Comparison of ENCODE assay signal across 14 mouse cellular contexts in genomic region chr11:69549060-69549656, GRCm38 (mm10). TPM values are rescaled to one million over a fixed set of nuclear protein-coding genes. Genes with fewer than 3 reads are reported as not detected.
DNase-seq lines count a peak whose midpoint lies in the region; ATAC-seq and TF ChIP-seq lines count a peak whose summit lies in the region.
"Had no signal": no experiment of that assay in that cellular context is flagged by ENCODE, and none has a peak within 500 bp of the region (broad histone marks: within the 10 kb centered on the region; RNA-seq: fewer than 3 reads in every experiment).

TSS of gene Dnah2 (minus strand) at chr11:69549110.

- no peak within 1 kb of the TSS for H3K4me2 ChIP-seq in forebrain, embryonic 16.5 days (ENCODE audit: low read length)
- peak within 1 kb of the TSS; percentile 11; the same call in 1 of the 2 replicates for H3K4me2 ChIP-seq in neural tube, embryonic 14.5 days (ENCODE audit: low read depth, low read length)

- no peak within 1 kb of the TSS for H3K4me3 ChIP-seq in layer of hippocampus, adult 2 months
- H3K4me3 ChIP-seq in forebrain, embryonic 16.5 days (replicated peaks; ENCODE audit: low read length), result no peak within 1 kb of the TSS
- 0 out of 2 replicates have a peak within 1 kb of the TSS, but pooled peaks have one; percentile 1 for H3K4me3 ChIP-seq in limb, embryonic 10.5 days
- no peak within 1 kb of the TSS for H3K4me3 ChIP-seq in neural tube, embryonic 14.5 days (ENCODE audit: low read depth, low read length)

- H3K4me1 ChIP-seq in forebrain, embryonic 16.5 days (replicated peaks; ENCODE audit: control insufficient read depth, insufficient read depth, low read length), result peaks cover 62% of the 10 kb centered on the region
- H3K4me1 ChIP-seq in limb, embryonic 10.5 days, result peaks cover 67% of the 10 kb centered on the region
- peaks cover 48% of the 10 kb centered on the region for H3K4me1 ChIP-seq in neural tube, embryonic 14.5 days (ENCODE audit: control insufficient read depth, insufficient read depth, low read length)

- no peaks in the 10 kb centered on the region for H3K9me3 ChIP-seq in forebrain, embryonic 16.5 days (ENCODE audit: control insufficient read depth, low read length)
- no peaks in the 10 kb centered on the region for H3K9me3 ChIP-seq in limb, embryonic 10.5 days (replicated peaks)
- H3K9me3 ChIP-seq in neural tube, embryonic 14.5 days (ENCODE audit: control insufficient read depth, low read length), result no peaks in the 10 kb centered on the region

- H3K27me3 ChIP-seq in forebrain, embryonic 16.5 days (replicated peaks; ENCODE audit: control insufficient read depth, insufficient read depth, low read length), result no peaks in the 10 kb centered on the region
- H3K27me3 ChIP-seq in limb, embryonic 10.5 days (ENCODE audit: low read depth, poor library complexity, severe bottlenecking), result peaks cover 16% of the 10 kb centered on the region
- no peaks in the 10 kb centered on the region for H3K27me3 ChIP-seq in neural tube, embryonic 14.5 days (ENCODE audit: control insufficient read depth, insufficient read depth, low read length)

- H3K9ac ChIP-seq in forebrain, embryonic 16.5 days (replicated peaks; ENCODE audit: low read depth, low read length), result 0 out of 2 replicates have a peak within 1 kb of the TSS, but pooled peaks have one; percentile 26
- H3K9ac ChIP-seq in neural tube, embryonic 14.5 days (replicated peaks; ENCODE audit: low read depth, low read length), result peak within 1 kb of the TSS; percentile 41; the same call in 1 of the 2 replicates

- H3K36me3 ChIP-seq in forebrain, embryonic 16.5 days (ENCODE audit: control insufficient read depth, insufficient read depth), result 0 out of 2 replicates have a peak, but pooled peaks cover 1% of the 10 kb centered on the region
- peaks cover 2% of the 10 kb centered on the region for H3K36me3 ChIP-seq in limb, embryonic 10.5 days
- no peaks in the 10 kb centered on the region for H3K36me3 ChIP-seq in neural tube, embryonic 14.5 days (ENCODE audit: control insufficient read depth, insufficient read depth, low read length)

- ATAC-seq in forebrain, embryonic 16.5 days, result no peak
- ATAC-seq in neural tube, embryonic 14.5 days (ENCODE audit: low read depth), result no peak
- no peak for ATAC-seq in monocyte, adult 5-6 weeks (replicated peaks; ENCODE audit: insufficient number of reproducible peaks, low FRiP score, low TSS enrichment, poor library complexity, severe bottlenecking)

- H3K27ac ChIP-seq in layer of hippocampus, adult 2 months, result peak within 1 kb of the TSS; percentile 95
- peak within 1 kb of the TSS; percentile 52 for H3K27ac ChIP-seq in forebrain, embryonic 16.5 days (ENCODE audit: low read length)
- peak within 1 kb of the TSS; percentile 95 for H3K27ac ChIP-seq in limb, embryonic 10.5 days
- peak within 1 kb of the TSS; percentile 48 for H3K27ac ChIP-seq in neural tube, embryonic 14.5 days (ENCODE audit: low read depth, low read length)

- no peak for DNase-seq in layer of hippocampus, adult 2 months (ENCODE audit: low spot score in 2 of 2)
- DNase-seq in layer of hippocampus, postnatal 14 days (ENCODE audit: low spot score in 2 of 2), result no peak
- DNase-seq in limb, embryonic 10.5 days (ENCODE audit: low spot score), result no peak
- no peak for DNase-seq in frontal cortex, postnatal 25 days (ENCODE audit: low spot score in 2 of 2)
- no peak for DNase-seq in natural killer cell, adult 2 months (ENCODE audit: low spot score in 2 of 2)
- DNase-seq: cerebellum, adult 18-20 months; kidney, postnatal 10 days; lung, adult 18-20 months; right cerebral cortex, postnatal 14 days; thymus, postnatal 25 days had no signal

- TF ChIP-seq CTCF in layer of hippocampus, adult 2 months (conservative IDR thresholded peaks at IDR 0.05), result peak; percentile 39

- WGBS in forebrain, embryonic 16.5 days, result 48% methylated on average over 12 of the region's 12 CpGs
- WGBS in limb, embryonic 10.5 days, result 36% methylated on average over 12 of the region's 12 CpGs
- 33% methylated on average over 12 of the region's 12 CpGs for WGBS in neural tube, embryonic 14.5 days

RNA-seq across cellular contexts. Expression of gene Dnah2, which starts in this region (rescaled TPM):
- 1 to 10 TPM; 4.6 to 5.2 TPM for total RNA-seq in layer of hippocampus, adult 2 months (2021)
- total RNA-seq in layer of hippocampus, postnatal 14 days (2021), result 1 to 10 TPM; 5.8 to 6.3 TPM
- polyA plus RNA-seq in forebrain, embryonic 16.5 days (2015; fragmentation: Nextera tagmentation; extraction: Ambion mirVana), result 3.5 and 3.7 TPM in 2 replicates
- polyA plus RNA-seq in limb, embryonic 10.5 days (2016; fragmentation: Nextera tagmentation; extraction: Ambion mirVana), result 1.0 and 1.3 TPM in 2 replicates
- polyA plus RNA-seq in neural tube, embryonic 14.5 days (2014; fragmentation: Nextera tagmentation; extraction: Ambion mirVana), result 5.7 and 6.9 TPM in 2 replicates
- 1.4 to 6.4 TPM (median 4.7 TPM) in 3 replicates for total RNA-seq in monocyte, adult 5-6 weeks (2017)
- total RNA-seq: megakaryocyte progenitor cell, adult 5-6 weeks had no signal
